Mouse (Mus musculus) layer of hippocampus, adult 11-12 months (tissue): Measurements from ENCODE around the gene F8.
"Not testable (repeated sequence)": the region's sequence is repeated elsewhere in the genome, so short reads cannot be mapped to it uniquely, and the experiment has no call there.

Experiments
- DNase-seq: peaks from one replicate; pipeline ENCODE4 v3.0.0; 2022; ENCODE audit warnings: low spot score

Gene F8

DNA sequence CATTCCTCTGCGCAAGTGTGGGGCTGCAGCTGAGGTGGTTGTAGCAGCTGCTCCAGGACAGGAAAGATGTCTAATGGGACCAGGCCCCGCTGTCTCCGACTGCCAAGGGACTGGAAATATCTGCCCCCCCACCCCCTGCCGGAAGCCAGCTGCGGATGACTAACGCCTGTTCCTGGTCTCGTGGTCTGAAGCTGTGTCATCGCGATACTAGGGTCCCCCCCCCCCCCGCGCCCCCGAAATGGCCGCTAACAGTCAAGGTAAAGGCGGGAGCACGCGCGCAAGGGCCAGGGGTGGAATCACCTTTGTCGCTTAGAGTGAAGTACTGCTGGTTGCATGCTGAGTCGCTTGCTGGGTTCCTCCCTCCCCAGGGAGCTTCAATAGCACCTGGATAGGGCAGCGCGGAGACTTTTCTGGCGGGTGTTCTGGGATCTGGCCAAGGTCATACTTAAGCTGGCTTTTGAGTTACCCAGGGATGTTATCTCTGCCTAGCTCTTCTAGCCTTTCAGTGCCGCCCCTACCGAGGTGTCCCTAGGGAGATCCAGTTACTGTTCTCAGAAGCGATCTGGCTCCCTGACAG lies at the start of gene F8, which contains the start of gene Fundc2:
TSS of gene F8 (minus strand) at position 421 of the 577 bp plus-strand sequence.
TSS of gene Fundc2 (plus strand) at position 205 of the 577 bp plus-strand sequence.
- peak; percentile 75 for DNase-seq

DNA sequence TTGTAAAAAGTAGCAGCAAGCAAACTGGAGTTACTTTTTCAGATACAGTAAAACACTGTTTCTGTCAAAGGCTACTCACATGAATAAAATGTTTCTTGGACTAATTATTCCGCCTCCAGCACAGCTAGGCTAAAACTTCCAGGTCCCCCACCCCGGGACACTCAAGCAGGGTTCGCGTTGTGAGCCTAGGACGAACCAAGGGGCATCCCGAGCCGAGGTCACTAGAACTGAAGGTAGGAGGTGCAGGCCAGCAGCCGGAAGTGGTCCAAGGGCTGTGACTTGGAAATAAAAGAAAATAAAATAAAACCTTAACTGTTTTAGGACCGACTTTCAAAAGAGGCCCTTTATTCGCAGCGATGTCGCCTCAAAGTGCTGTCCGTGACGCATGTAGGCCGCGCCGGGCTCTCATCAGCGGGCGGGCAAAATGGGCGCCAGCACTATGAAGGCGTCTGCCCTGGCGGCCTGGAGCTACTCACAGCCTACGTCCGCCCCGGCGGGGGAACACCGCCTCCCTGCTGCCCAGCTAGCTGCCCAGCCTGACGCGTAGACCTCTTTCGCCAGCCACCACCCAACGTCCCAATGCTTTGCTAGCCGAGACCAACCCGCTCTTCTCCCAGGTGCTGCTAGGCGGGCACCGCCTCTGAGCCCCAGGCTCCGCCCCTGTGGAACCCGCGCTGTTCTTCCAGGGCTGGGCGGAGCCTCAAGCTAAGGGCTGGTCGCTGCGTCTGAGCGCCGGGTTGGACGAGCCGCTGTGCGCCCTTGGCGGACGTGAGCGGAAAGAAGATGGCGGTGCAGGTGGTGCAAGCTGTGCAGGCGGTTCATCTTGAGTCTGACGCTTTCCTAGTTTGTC lies 33.7 kb upstream of the F8 start, which contains the start of the genes Cmc4, Mtcp1 and Brcc3:
TSS of gene Cmc4 (minus strand) at position 649 of the 850 bp plus-strand sequence.
TSS of gene Mtcp1 (minus strand) at position 653 of the 850 bp plus-strand sequence.
TSS of gene Brcc3 (plus strand) at position 693 of the 850 bp plus-strand sequence.
- DNase-seq, result peak; percentile 82

DNA sequence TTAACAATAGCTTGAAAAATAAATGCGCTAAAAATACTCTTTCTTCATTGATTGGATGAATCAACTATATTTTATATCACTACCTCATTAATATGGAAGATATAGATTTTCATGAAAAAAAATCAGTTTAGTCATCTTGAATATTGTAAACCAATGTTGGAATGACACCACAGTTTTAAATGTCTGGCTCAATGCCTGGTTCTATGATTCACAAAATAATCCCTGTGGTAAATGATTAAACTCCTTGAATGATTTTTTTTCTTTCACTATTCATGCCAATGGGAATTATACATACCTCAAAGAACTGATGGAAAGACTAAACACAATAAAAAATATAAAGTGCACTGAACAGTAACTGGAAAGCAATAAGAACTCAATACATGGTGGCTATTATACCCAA lies 27.3 kb upstream of the F8 start:
- DNase-seq, result no peak

DNA sequence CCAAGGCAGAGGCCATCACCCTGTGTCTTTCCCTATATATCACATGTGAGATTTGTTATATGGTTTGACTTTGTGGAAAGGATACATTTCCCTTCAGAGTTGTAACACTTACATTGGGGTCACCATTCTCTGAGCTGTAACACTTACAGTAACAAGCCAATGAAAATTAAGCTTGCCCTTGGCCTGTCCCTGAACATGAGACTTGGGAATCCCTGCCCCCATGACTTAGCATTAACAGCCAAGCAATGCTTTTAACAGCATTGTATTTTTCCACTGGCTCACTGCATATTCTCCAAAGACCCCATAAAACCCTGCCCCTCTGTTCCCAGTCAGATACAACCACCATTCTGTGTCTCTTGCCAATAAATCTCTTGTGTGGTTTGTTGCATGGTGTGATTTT lies 20.9 kb upstream of the F8 start:
- no peak for DNase-seq

DNA sequence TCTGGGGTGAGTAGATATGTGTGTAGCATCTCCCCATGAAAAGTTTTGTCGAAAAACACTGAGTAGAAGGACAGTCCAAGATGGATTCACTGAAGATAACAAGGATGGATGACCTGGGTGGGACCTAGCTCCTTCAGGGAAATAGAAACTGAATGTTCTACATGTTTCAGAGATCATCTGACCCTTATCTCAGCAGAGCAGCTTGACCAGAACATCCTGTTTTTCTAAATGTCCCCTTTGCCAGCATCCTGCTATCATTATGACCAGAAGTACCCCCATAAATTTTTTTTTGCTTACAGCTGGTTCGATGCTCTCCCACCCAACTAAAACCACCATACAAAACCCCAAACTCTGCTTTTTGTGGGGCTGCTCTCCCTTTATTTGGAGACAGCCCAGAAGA lies 20.3 kb upstream of the F8 start:
- no peak for DNase-seq

DNA sequence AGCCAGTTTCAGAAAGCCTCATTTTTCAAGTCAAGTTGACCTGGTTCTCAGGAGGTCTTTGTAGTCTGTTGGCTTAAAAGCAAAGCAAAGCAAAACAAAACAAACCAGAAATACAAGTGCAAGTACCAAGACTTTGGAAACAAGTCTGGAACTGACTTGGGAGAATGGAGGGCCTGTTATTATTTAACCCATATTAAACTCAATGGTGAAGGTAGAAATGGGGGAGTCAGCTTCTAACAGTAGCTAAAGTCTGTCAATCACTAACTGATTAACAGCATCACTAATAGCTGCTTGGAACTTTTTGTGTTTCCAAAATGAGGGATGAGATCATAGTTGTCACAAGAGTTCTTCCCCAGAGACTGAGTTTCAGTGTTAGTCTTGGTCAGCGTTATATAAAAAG lies 17.1 kb upstream of the F8 start:
- DNase-seq, result no peak

DNA sequence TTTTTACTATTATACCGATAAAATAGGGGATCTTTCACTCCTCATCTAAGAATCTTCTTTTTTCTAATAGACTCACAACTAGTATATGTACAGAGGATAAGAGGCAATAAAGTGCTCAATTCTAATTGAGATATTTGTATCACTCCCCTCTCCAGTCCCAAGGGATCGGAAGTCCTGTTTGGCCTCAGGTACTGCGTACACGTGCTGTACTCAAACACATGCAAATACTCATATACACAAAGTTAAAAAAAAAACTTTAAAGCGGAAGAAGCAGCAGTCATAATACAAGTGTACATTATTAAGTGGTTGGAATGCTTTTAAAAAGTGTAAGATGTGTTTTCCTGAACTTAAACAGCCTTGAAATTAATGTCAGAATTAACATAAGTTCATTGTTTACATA lies 716 bp downstream of the F8 start:
- DNase-seq, result no peak

DNA sequence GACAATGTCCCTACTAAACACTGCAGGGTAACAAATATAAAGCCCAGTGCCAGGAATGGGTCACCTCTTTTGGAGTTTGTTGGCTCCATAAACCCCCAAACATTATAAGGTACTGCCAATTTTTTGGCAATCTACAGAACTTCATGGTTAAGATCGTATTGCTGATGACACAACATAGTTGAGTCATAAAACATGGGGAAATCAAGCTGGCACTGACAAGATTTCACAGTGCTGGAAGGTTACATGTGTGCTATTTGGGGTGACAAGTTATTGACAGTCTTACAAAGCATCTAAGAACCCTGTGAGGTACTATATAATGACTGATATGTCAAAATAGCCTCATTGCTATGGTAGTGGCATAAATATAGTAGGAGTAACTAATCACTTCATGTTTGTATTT lies 1.2 kb downstream of the F8 start:
- no peak for DNase-seq

DNA sequence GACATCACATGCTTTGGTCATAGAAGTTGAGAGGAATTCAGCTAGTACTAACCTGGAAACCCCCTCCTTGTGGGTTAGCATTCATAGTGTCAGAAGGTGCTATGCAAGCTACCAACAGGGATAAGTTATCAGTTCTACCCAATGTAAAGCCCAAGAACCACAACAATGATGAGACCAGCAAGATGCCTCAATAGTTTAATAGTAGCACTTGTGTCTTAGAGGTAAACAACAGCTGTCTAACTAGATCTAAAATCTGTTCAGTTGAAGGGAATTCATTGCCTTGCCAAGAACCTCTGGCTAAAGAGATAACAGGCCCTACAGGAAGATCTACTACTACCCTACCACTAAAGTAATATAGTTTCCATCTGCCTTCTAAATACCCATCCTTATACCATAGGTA lies 5.6 kb downstream of the F8 start:
- no peak for DNase-seq

DNA sequence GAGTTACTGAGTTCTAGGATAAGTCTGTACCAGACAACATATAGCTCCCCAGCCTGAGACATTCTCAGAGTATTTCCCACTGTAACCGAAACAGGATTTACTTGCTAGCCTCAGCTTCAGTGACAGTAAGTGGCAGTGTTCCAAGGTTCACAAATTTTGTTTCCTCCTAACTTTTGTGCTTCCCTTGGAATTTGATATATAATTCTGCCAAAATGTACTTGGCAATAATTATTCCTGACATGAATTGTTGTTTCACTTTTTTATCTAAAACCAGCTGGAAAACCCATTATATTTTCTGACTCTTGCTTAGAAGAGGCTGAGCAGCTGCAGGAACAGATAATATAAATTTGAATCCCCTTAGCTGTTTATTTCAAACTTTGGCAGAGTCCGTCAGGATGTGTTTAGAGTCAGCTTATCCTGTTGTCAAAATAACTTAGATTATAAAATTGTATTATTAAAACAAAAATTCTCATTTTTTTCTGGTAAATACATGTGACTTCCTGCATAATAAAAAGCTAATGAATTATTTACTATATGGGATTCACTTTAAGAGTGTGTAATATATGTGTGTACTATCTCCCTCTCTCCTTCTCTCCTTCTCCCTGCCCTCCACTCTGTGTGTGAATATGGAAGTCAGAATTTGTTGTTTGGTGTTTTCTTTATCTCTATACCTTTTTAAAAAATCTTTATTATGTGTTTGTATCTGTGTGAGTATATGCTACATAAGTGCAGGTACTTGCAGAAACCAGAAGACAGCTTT lies 9.6 kb downstream of the F8 start:
- DNase-seq, result no peak

DNA sequence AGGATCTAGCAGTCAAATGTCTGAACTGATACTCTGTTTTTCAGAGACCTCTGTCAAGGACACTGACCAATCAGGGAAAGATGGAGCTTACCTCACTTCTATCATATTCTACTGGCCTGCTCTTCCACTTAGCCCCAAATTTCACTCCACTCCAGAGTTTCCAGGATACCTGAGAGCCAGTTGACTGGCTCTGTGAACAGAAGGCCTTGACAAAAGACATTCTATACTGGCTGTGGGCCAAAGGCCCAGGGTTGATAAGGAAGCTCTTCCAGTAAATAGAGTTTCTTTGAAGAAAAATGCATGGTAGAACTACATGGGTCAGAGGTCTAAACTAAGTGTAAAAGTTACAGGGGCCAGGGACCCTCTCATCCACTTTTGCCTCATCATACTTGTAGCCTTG lies 12.2 kb downstream of the F8 start:
- DNase-seq, result no peak

DNA sequence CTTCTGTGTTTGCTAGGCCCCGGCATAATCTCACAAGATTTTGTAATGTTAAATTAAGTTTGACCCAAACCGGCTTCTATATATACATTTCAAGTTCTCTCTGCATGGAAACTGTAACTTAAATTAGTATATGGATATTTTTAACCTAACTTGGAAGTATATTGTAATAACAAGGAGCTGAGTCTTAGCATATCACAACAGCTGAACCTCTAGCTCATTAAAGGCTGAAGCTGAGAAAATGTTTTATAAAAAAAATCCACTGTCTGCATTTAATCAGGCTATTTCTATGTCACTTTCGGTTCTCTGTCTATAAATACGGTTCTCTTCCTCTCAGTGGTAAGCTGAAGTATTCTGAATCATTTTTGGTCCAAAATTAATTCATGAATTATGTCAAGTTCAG lies 58.9 kb downstream of the F8 start:
- no peak for DNase-seq

DNA sequence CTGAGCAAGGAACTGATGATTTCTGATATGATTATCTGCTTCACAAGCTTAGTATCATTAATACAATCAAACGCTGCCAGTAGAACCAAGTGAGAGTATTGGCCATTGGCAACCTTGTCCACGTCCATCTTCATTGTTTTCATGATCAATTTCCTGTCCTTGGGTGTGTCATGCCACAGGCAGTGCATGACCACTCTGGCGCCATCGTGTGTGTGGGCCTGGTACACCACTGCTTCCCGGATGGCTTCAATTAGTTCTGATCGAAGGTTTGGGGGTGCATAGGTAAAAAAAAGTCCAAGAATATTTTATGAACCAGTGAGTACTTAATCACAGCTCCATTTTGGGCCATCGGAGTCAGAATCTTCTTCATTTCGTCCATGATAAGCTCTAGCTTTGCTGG lies 110.7 kb downstream of the F8 start:
- no peak for DNase-seq

DNA sequence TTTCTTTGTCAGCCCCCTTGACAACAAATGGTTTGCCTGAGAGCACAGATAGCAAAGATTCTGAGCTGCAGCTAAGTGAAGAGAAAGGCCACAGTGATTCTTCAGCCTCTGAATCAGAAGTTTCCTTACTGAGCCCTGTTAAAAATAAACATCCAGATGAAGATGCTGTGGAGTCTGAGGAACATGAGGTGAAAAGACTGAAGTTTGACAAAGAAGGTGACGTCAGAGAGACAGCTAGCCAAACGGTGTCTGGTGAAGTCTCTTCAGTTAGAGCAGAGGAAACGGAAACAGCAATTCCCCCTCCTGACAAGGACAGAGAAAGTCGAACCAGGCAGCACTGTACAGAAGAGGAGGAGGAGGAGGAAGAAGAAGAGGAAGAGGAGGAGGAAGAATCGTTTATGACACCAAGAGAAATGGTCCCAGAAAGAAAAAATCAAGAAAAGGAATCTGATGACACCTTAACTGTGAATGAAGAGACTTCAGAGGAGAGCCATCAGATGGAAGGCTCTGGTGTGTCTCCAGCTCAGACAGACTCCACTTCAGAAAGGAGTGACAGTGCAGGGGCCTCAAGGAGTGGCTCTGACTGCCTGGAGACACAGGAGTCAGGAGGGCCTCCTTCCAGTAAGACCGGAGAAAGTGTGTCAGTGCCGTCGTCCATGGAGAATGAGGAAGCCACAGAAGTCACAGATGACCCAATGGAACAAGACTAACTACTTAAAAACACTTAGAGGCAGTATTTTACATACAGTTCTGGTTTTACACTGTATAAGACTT lies 148.6 kb downstream of the F8 start:
- DNase-seq, result not testable (repeated sequence)

DNA sequence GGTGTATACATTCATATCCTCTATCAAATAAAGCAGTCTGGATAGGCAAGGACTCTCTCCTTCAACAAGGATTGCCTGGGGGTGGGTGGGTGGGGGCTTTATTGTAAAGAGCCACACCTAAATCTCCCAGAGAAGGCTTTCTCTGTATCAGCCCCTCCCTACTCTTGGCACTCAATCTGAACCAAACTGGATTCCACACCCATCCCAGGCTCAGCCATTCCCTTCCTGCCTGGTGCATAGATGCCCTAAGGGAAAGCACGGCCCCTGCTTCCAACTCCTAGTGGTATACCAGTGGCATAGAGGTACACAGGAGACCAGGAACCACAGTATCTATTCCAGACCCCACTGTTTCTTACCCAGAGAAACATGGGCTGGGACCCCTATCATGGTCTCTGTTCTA lies 151.0 kb downstream of the F8 start:
- DNase-seq, result no peak

DNA sequence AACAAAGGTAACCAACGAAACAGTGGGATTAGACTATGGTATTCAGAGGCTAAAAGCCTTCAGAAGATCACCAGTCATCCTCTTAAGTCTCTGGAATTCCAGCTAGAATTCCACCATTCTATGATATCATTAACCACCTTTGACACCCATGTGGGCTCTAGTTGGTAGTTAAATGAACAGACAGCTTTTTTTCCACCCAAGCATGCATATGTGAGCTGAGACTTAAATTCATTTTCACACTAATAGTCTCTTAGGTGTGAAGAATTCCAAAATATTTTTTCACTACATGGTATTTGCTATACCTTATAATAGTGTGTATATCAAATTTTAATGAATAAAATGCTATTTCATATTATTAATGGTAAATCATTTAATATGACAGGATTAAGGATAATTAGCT lies 218.7 kb downstream of the F8 start, which contains the start of gene Smim9:
TSS of gene Smim9 (minus strand) at position 101 of the 400 bp plus-strand sequence.
- DNase-seq, result no peak

DNA sequence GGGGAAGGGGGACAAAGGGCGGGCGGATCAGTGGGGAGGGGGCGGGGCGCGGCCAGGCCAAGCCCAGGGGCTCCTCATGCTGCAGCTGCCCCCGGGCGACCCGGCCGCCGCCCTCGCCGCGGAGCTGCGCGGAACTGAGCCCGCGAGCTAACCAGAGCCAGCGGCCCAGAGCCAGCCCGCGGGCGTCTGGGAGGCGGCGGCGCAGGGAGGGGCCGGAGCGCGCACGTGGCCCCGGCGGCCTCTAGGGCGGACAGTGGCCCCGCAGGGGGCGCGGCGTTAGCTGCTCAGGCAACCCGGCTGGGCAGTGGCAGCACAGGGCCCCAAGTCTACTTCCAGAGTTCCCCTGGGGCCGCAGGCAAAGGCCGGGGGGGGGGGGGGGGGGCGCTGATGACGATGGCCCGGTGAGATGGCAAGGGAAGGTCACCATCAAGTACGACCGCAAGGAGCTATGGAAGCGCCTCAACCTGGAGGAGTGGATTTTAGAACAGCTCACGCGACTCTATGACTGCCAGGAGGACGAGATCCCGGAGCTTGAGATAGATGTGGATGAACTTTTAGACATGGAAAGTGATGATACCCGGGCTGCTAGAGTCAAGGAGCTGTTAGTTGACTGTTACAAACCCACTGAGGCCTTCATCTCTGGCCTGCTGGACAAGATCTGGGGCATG lies 226.7 kb downstream of the F8 start:
- DNase-seq, result peak; percentile 12

DNA sequence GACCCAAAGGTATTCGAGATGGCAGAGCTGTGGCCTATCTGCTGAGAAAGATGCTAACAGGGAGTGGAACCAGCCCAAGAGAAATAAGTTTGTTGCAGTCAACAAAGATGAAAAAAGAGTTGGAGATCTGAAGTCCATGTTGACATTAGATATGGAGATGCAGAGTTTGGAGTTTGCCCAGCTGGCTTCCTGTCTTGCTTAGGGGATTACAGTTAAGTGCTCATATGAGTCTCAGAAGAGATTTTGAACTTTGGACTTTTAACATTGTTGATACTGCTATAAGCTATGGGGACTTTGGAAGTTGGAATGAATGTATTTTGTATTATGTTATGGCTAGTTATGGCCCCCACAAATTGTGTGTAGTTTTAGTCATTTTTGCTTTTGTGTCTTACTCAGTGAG lies 230.2 kb downstream of the F8 start:
- DNase-seq, result no peak

DNA sequence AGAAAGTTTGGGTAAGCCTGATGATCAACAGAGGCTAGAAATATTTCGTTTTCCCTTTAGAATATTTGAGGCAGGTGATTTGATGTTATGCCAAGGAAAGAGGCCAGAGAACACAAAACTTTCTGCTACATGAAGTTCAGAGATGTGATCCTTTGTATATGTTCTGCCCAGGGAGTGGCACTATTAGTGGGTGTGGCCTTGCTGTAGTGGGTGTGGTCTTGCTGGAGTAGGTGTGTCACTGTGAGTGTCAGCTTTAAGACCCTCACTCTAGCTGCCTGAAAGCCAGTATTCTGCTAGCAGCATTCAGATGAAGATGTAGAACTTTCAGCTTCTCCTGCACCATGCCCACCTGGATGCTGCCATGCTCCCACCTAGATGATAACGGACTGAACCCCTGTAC lies 232.1 kb downstream of the F8 start:
- no peak for DNase-seq

DNA sequence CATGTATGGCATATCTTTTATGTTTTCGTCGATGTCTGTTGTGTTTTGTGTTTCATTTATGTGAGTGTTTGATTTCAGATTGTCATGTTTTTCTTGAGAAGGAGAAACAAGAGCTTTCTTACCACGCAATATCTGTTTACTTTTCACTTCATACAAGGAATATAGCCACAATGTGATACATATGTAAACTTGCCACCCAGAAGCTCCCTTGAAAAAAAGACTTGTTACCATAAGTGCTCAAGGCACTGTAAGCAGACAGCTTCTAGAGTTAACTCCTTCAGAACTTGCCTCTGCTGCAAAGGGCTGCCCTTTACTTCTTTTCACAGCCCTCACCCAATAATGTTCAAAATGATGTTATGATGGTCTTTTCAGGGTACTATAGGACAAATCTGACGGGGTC lies 234.0 kb downstream of the F8 start:
- no peak for DNase-seq

DNA sequence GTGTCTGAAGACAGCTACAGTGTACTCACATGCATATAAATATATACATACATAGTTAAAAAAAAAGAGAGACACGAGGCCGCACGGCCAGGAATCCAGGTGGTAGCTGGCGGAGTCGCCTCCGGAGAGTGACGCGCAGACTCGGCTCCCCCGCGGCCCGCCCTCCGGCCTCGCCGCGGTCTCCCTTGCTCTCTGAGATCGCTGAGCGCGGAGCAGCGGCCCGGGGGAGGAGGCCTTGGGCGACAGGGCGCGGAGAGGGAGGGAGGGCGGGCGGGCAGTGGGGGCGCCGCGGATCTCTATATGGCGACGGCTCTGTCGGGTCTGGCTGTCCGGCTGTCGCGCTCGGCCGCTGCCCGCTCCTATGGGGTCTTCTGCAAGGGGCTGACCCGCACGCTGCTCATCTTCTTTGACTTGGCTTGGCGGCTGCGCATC lies 239.3 kb downstream of the F8 start:
- DNase-seq, result not testable (repeated sequence)
